Mouse (Mus musculus) embryonic stem cell, embryonic (primary cell): ENCODE results near the gene Mrpl34.

Experiments used
- CTCF ChIA-PET, 4 experiments: fragments of 300-600 bp in 2 of 4; fragments of 350-600 bp in 2 of 4; sonication (Branson Sonifier 250); formaldehyde crosslinking; loops; one replicate each; lab custom pipeline; 2022; ENCODE audit warnings: inconsistent platforms in 2 of 4; lab: Charles Lee
- POLR2A ChIA-PET, 4 experiments: fragments of 300-600 bp in 2 of 4; fragments of 350-600 bp in 2 of 4; sonication (Branson Sonifier 250); formaldehyde crosslinking; loops; one replicate each; lab custom pipeline; 2022; ENCODE audit warnings: antibody characterized with exemption in 4 of 4, inconsistent platforms in 1 of 4; lab: Charles Lee

Mrpl34 gene

GRCm38 (mm10) chr8:71497077-71497645 is 32.4 kb downstream of the Mrpl34 start:
- ChIA-PET CTCF (interaction anchor here in 3 of 4 experiments (0.5 to 2.1 kb wide), 10 partner anchors 11 to 99 kb away, joined by 3 to 17 read pairs (median 4); no protein-coding TSS in a partner anchor), POLR2A (interaction anchor here in 3 of 4 experiments (1.0 to 4.9 kb wide), 10 partner anchors 10 to 799 kb away, joined by 3 to 50 read pairs (median 6); partner anchors contain the start of genes Gtpbp3 (in 1 of the 3), Jund (in 1 of the 3) and Mrpl34 (in 1 of the 3))

GRCm38 (mm10) chr8:71497881-71498501 is 33.2 kb downstream of the Mrpl34 start:
- CTCF ChIA-PET, result interaction anchor here (0.5 to 2.1 kb wide), 23 partner anchors 9 to 668 kb away, joined by 3 to 17 read pairs (median 3); partner anchors contain the start of gene Mrpl34 (in 1 of the 4)
- POLR2A ChIA-PET, result interaction anchor here (0.7 to 4.9 kb wide), 33 partner anchors 10 to 800 kb away, joined by 3 to 50 read pairs (median 4); partner anchors contain the start of genes Mrpl34 (in 3 of the 4), Ccdc194 (in 2 of the 4), Gtpbp3 (in 2 of the 4) and Ap1m1 (in 1 of the 4)

- POLR2A ChIA-PET, result interaction anchor here (0.6 to 4.9 kb wide), 36 partner anchors 9 to 1724 kb away, joined by 3 to 50 read pairs (median 4); partner anchors contain the start of genes Mrpl34 (in 3 of the 4), Ccdc194 (in 2 of the 4), Gtpbp3 (in 2 of the 4) and Ap1m1 (in 1 of the 4)
- CTCF ChIA-PET, result interaction anchor here (0.5 to 2.1 kb wide), 27 partner anchors 8 to 619 kb away, joined by 3 to 17 read pairs (median 4); partner anchors contain the start of genes Dda1 (in 1 of the 4) and Mrpl34 (in 1 of the 4)
Observed at GRCm38 (mm10) chr8:71498816-71499690, 34.3 kb downstream of the Mrpl34 start.

GRCm38 (mm10) chr8:71504349-71504748 is 39.6 kb downstream of the Mrpl34 start:
- ChIA-PET POLR2A (interaction anchor here in 1 of 4 experiments (0.6 kb wide), 1 partner anchor 33 kb away, joined by 4 read pairs; no protein-coding TSS in a partner anchor), CTCF (interaction anchor here in 1 of 4 experiments (0.6 kb wide), 1 partner anchor 19 kb away, joined by 3 read pairs; no protein-coding TSS in a partner anchor)

GRCm38 (mm10) chr8:71505326-71505725 is 40.6 kb downstream of the Mrpl34 start:
- CTCF ChIA-PET, result interaction anchor here in 3 of 4 experiments (0.6 to 4.4 kb wide), 5 partner anchors 13 to 183 kb away, joined by 3 to 14 read pairs (median 3); no protein-coding TSS in a partner anchor
- POLR2A ChIA-PET, result interaction anchor here in 2 of 4 experiments (1.1 to 3.9 kb wide), 2 partner anchors 28 to 666 kb away, joined by 3 to 34 read pairs; partner anchors contain the start of gene Arrdc2 (in 1 of the 2)

GRCm38 (mm10) chr8:71505979-71506378 is 41.2 kb downstream of the Mrpl34 start:
- CTCF ChIA-PET, result interaction anchor here (0.6 to 4.4 kb wide), 6 partner anchors 13 to 184 kb away, joined by 3 to 14 read pairs (median 3); no protein-coding TSS in a partner anchor

GRCm38 (mm10) chr8:71507589-71508104 is 42.9 kb downstream of the Mrpl34 start:
- POLR2A ChIA-PET, result interaction anchor here (0.6 to 4.3 kb wide), 83 partner anchors 9 to 809 kb away, joined by 3 to 50 read pairs (median 4); partner anchors contain the start of genes Colgalt1 (in 3 of the 4), Mvb12a (in 3 of the 4), Arrdc2 (in 2 of the 4) and Ccdc194 (in 2 of the 4)
- CTCF ChIA-PET, result interaction anchor here (0.5 to 4.4 kb wide), 42 partner anchors 9 to 610 kb away, joined by 3 to 47 read pairs (median 5); partner anchors contain the start of genes Mrpl34 (in 3 of the 4), Dda1 (in 1 of the 4), Nr2f6 (in 1 of the 4) and Rpl18a (in 1 of the 4)

More at GRCm38 (mm10) chr8:71505979-71506378, 41.2 kb downstream of the Mrpl34 start:
- POLR2A ChIA-PET, result interaction anchor here in 3 of 4 experiments (1.1 to 3.9 kb wide), 3 partner anchors 28 to 666 kb away, joined by 3 to 34 read pairs (median 5); partner anchors contain the start of genes Arrdc2 (in 1 of the 3) and Mvb12a (in 1 of the 3)

- CTCF ChIA-PET, result interaction anchor here (0.5 to 4.4 kb wide), 16 partner anchors 9 to 689 kb away, joined by 3 to 47 read pairs (median 9); no protein-coding TSS in a partner anchor
- POLR2A ChIA-PET, result interaction anchor here in 3 of 4 experiments (0.7 to 4.3 kb wide), 21 partner anchors 10 to 125 kb away, joined by 3 to 50 read pairs (median 11); partner anchors contain the start of genes Ccdc194 (in 1 of the 3), Dda1 (in 1 of the 3), Gtpbp3 (in 1 of the 3) and Mrpl34 (in 1 of the 3)
Observed at GRCm38 (mm10) chr8:71509316-71509715, 44.6 kb downstream of the Mrpl34 start.

- ChIA-PET CTCF (interaction anchor here in 1 of 4 experiments (1.0 to 1.7 kb wide), 3 partner anchors 10 to 16 kb away, joined by 3 to 5 read pairs (median 4); no protein-coding TSS in a partner anchor), POLR2A (interaction anchor here in 1 of 4 experiments (0.5 to 1.9 kb wide), 3 partner anchors 10 to 159 kb away, joined by 3 to 4 read pairs (median 4); partner anchors contain the start of gene Bst2)
Observed at GRCm38 (mm10) chr8:71511644-71512043, 46.9 kb downstream of the Mrpl34 start, which contains the start of gene Plvap. TSS of gene Plvap (minus strand) at chr8:71511752.

GRCm38 (mm10) chr8:71513018-71513754 is 48.4 kb downstream of the Mrpl34 start:
- CTCF ChIA-PET, result interaction anchor here in 1 of 4 experiments (1.1 to 1.6 kb wide), 3 partner anchors 9 to 72 kb away, joined by 3 to 5 read pairs (median 5); no protein-coding TSS in a partner anchor
- POLR2A ChIA-PET, result interaction anchor here in 2 of 4 experiments (0.6 to 0.9 kb wide), 4 partner anchors 26 to 786 kb away, joined by 3 to 5 read pairs (median 4); no protein-coding TSS in a partner anchor

- POLR2A ChIA-PET, result interaction anchor here in 2 of 4 experiments (0.6 to 1.0 kb wide), 5 partner anchors 11 to 106 kb away, joined by 3 to 4 read pairs (median 3); partner anchors contain the start of gene Ccdc194 (in 1 of the 2)
- CTCF ChIA-PET, result interaction anchor here in 2 of 4 experiments (0.7 to 1.6 kb wide), 4 partner anchors 50 to 111 kb away, joined by 3 to 5 read pairs (median 4); partner anchors contain the start of gene Mrpl34 (in 1 of the 2)
Observed at GRCm38 (mm10) chr8:71515043-71515442, 50.3 kb downstream of the Mrpl34 start.
